Mouse (Mus musculus): ENCODE data around the gene Oscp1. TPM values are rescaled to one million over a fixed set of nuclear protein-coding genes. Genes with fewer than 3 reads are reported as not detected.
A peak's percentile ranks its signal among the peaks of the same experiment; 100 is the strongest.

The Oscp1 gene
- polyA plus RNA-seq, 1 experiment from 2014 or later = 17.7 TPM

- Histone ChIP-seq H3K27ac (ENCODE audit: low read depth, low read length) (no peak overlapping the region), H3K9me3 (ENCODE audit: control insufficient read depth, low read length) (peaks cover 4% of the 10 kb centered on the region), H3K9ac (ENCODE audit: low read depth, low read length) (no peak overlapping the region), H3K4me1 (ENCODE audit: control insufficient read depth, insufficient read depth, low read length) (no peaks in the 10 kb centered on the region), H3K4me2 (replicated peaks; ENCODE audit: low read depth, low read length) (no peak overlapping the region), H3K27me3 (ENCODE audit: control insufficient read depth, insufficient read depth, low read length) (no peaks in the 10 kb centered on the region), H3K36me3 (ENCODE audit: control insufficient read depth, insufficient read depth, low read length) (peaks cover 40% of the 10 kb centered on the region), H3K4me3 (ENCODE audit: low read length) (no peak overlapping the region)
- ATAC-seq (ENCODE audit: low FRiP score, low TSS enrichment) = no peak
- 88% methylated on average over 10 of the region's 10 CpGs for WGBS
These were observed 65.1 kb downstream of the Oscp1 start for GRCm38 (mm10) chr4:126123309-126124040.

DNA sequence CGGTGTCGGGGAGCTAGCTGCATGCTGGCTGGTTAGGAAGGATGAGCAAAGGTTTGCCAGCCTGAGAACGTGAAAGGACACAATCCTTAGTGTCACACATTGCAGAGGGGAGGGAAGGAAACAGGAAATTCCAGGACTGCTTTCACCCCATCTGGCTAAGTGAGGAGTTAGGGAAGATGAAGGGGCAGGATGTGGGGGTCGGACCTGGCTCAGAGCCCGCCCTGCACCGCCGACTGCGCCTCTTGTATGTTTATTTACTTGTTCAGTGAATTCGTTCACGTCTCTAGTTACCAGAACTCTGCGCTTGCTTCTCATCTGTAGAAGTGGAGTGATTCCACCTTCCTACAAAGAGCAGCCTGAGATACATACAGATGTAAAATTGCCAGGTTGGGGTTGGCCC, 72.1 kb downstream of the Oscp1 start:
- Histone ChIP-seq H3K27ac (ENCODE audit: low read depth, low read length) (peak overlapping the region; percentile 82), H3K4me3 (ENCODE audit: low read length) (no peak overlapping the region), H3K4me1 (ENCODE audit: control insufficient read depth, insufficient read depth, low read length) (peaks cover 31% of the 10 kb centered on the region), H3K9me3 (ENCODE audit: control insufficient read depth, low read length) (no peaks in the 10 kb centered on the region), H3K4me2 (replicated peaks; ENCODE audit: low read depth, low read length) (no peak overlapping the region), H3K36me3 (ENCODE audit: control insufficient read depth, insufficient read depth, low read length) (peaks cover 42% of the 10 kb centered on the region), H3K9ac (ENCODE audit: low read depth, low read length) (no peak overlapping the region), H3K27me3 (ENCODE audit: control insufficient read depth, insufficient read depth, low read length) (no peaks in the 10 kb centered on the region)
- ATAC-seq (ENCODE audit: low FRiP score, low TSS enrichment) = peak; percentile 75
- WGBS = 12% methylated on average over 11 of the region's 11 CpGs

DNA sequence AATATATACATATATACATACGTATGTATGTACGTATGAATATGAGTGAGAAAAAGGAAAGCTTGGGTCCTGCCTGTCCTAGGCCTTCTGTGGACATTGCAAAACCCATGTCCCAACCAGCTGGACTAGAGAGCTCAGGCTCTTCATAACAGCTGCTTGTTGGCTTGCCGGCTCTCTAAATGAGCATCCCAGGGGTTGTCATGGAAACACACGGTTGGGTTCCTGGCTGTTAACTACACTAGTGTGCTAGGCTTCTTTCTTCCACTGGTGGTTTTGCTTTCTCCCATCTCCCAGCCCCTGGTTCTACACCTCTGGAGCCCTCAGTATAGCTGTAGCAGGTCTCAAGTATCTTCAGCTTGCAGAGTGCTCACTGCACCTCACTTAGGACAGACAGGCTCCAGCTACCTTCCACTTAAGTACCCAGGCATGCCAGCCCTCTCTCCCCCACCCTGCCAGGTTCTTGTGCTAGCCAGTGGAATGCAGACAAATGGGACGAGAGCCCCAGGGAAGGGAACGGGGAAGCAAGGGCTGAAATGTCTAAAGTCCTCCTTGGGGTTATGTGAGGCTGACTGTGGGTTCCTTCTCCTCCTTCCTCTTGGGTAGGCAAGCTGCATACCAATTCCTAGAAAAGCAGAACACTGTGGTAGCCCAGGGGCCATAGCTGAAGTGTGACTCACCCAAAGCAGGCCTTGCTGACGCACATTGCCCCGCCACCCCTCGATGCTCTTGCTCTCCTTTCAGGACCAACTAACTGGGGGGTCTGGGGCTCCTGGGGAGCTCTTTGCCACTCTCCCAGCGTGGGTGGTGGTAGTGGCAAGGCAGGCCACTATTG, 73.1 kb downstream of the Oscp1 start:
- peaks cover 31% of the 10 kb centered on the region for H3K4me1 ChIP-seq (ENCODE audit: control insufficient read depth, insufficient read depth, low read length)
- H3K9ac ChIP-seq (ENCODE audit: low read depth, low read length) = no peak overlapping the region
- peak; percentile 18; the same call in 1 of the 2 replicates for ATAC-seq (ENCODE audit: low FRiP score, low TSS enrichment)
- no peak overlapping the region for H3K4me3 ChIP-seq (ENCODE audit: low read length)
- H3K9me3 ChIP-seq (ENCODE audit: control insufficient read depth, low read length) = no peaks in the 10 kb centered on the region
- H3K27ac ChIP-seq (ENCODE audit: low read depth, low read length) = peak overlapping the region; percentile 82; the same call in 1 of the 2 replicates
- no peak overlapping the region for H3K4me2 ChIP-seq (replicated peaks; ENCODE audit: low read depth, low read length)
- peaks cover 39% of the 10 kb centered on the region for H3K36me3 ChIP-seq (ENCODE audit: control insufficient read depth, insufficient read depth, low read length)
- WGBS = 61% methylated on average over 10 of the region's 10 CpGs
- no peaks in the 10 kb centered on the region for H3K27me3 ChIP-seq (ENCODE audit: control insufficient read depth, insufficient read depth, low read length)

DNA sequence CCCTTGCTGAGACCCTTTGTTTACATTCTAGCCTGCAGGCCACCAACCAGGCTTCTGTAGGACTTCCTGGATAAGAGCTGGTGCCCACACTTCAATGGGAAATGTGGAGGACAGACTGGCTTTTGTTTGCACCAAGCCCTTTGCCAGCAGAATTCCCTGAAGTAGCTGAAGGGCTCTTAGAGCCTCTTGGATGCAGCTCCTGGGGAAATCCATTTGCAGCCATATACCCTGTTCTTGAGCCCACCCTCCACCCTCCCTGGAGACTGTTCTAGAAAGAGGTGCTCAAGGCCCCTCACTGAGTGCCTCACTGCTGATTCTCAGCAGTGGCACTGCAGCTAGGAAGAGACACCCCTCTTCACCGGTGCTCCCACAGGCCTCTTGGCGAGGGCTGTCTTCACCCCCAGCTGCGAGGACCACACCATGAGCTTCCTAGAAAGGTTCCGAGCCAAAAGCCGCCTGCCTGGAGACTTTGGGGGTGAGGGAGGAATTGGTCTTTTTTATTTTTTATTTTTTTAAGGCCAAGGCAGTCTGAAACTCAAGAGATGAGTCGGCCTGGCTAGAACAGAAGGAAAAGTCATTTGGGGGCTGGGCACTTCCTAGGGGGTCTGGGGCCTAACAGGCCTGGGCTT, 74.4 kb downstream of the Oscp1 start:
- peaks cover 31% of the 10 kb centered on the region for H3K4me1 ChIP-seq (ENCODE audit: control insufficient read depth, insufficient read depth, low read length)
- no peak overlapping the region for H3K9ac ChIP-seq (ENCODE audit: low read depth, low read length)
- H3K27me3 ChIP-seq (ENCODE audit: control insufficient read depth, insufficient read depth, low read length) = no peaks in the 10 kb centered on the region
- H3K36me3 ChIP-seq (ENCODE audit: control insufficient read depth, insufficient read depth, low read length) = peaks cover 43% of the 10 kb centered on the region
- no peaks in the 10 kb centered on the region for H3K9me3 ChIP-seq (ENCODE audit: control insufficient read depth, low read length)
- no peak overlapping the region for H3K4me3 ChIP-seq (ENCODE audit: low read length)
- ATAC-seq (ENCODE audit: low FRiP score, low TSS enrichment) = no peak
- 74% methylated on average over 6 of the region's 6 CpGs for WGBS
- peak overlapping the region; percentile 10; the same call in 1 of the 2 replicates for H3K27ac ChIP-seq (ENCODE audit: low read depth, low read length)
- no peak overlapping the region for H3K4me2 ChIP-seq (replicated peaks; ENCODE audit: low read depth, low read length)

DNA sequence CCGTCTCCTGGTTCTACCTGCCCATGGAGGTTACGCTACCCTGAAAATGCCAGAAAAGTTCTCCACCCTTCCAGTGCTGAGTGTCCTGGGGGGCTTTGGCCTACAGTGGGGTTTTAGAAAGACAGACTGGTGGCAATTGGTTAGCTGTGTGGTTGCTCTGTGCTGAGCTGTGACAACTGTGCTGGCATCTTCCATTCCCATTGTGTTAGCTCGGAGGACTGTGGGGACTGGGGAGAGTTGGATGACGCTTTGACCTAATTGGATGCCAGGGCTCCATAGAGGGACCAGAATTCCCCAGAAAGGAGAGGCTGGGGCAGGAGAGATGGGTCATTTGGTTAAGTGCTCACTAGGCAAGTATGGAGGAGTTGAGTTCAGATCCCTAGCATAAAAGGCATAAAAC, 75.9 kb downstream of the Oscp1 start:
- 90% methylated on average over 4 of the region's 4 CpGs for WGBS
- H3K27ac ChIP-seq (ENCODE audit: low read depth, low read length) = no peak overlapping the region
- ATAC-seq (ENCODE audit: low FRiP score, low TSS enrichment) = no peak
- H3K4me1 ChIP-seq (ENCODE audit: control insufficient read depth, insufficient read depth, low read length) = peaks cover 31% of the 10 kb centered on the region
- H3K4me3 ChIP-seq (ENCODE audit: low read length) = no peak overlapping the region
- H3K9me3 ChIP-seq (ENCODE audit: control insufficient read depth, low read length) = no peaks in the 10 kb centered on the region
- H3K27me3 ChIP-seq (ENCODE audit: control insufficient read depth, insufficient read depth, low read length) = no peaks in the 10 kb centered on the region
- H3K9ac ChIP-seq (ENCODE audit: low read depth, low read length) = no peak overlapping the region
- peaks cover 48% of the 10 kb centered on the region for H3K36me3 ChIP-seq (ENCODE audit: control insufficient read depth, insufficient read depth, low read length)
- no peak overlapping the region for H3K4me2 ChIP-seq (replicated peaks; ENCODE audit: low read depth, low read length)

DNA sequence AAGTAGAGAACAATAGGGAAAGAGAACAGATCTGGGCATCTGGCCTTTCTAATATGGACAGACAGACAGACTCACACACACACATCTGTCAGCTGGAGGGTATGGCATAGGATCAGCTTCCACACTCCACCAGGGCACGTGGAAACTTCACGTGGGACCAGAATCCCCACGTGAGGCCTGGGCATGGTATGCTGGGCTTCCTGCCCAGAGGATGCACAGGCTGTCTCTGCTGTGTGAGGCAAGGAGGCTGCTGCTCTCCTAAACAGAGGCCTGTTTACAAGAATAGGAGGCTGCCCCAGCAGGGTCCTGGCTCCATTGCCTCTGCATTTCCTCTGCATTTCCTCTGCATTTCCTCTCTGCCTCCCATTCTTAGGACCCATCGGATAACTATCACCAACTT, 76.3 kb downstream of the Oscp1 start:
- no peak overlapping the region for H3K4me3 ChIP-seq (ENCODE audit: low read length)
- no peak overlapping the region for H3K27ac ChIP-seq (ENCODE audit: low read depth, low read length)
- WGBS = 75% methylated on average over 4 of the region's 4 CpGs
- no peak overlapping the region for H3K4me2 ChIP-seq (replicated peaks; ENCODE audit: low read depth, low read length)
- no peak for ATAC-seq (ENCODE audit: low FRiP score, low TSS enrichment)
- H3K4me1 ChIP-seq (ENCODE audit: control insufficient read depth, insufficient read depth, low read length) = peaks cover 27% of the 10 kb centered on the region
- peaks cover 48% of the 10 kb centered on the region for H3K36me3 ChIP-seq (ENCODE audit: control insufficient read depth, insufficient read depth, low read length)
- H3K9me3 ChIP-seq (ENCODE audit: control insufficient read depth, low read length) = no peaks in the 10 kb centered on the region
- H3K27me3 ChIP-seq (ENCODE audit: control insufficient read depth, insufficient read depth, low read length) = no peaks in the 10 kb centered on the region
- H3K9ac ChIP-seq (ENCODE audit: low read depth, low read length) = no peak overlapping the region

- H3K27me3 ChIP-seq (ENCODE audit: control insufficient read depth, insufficient read depth, low read length) = no peaks in the 10 kb centered on the region
- no peak overlapping the region for H3K9ac ChIP-seq (ENCODE audit: low read depth, low read length)
- H3K4me2 ChIP-seq (replicated peaks; ENCODE audit: low read depth, low read length) = no peak overlapping the region
- WGBS = 81% methylated on average over 4 of the region's 4 CpGs
- H3K36me3 ChIP-seq (ENCODE audit: control insufficient read depth, insufficient read depth, low read length) = peaks cover 53% of the 10 kb centered on the region
- H3K4me1 ChIP-seq (ENCODE audit: control insufficient read depth, insufficient read depth, low read length) = no peaks in the 10 kb centered on the region; the same call in 1 of the 2 replicates
- ATAC-seq (ENCODE audit: low FRiP score, low TSS enrichment) = no peak
- no peak overlapping the region for H3K4me3 ChIP-seq (ENCODE audit: low read length)
- no peaks in the 10 kb centered on the region for H3K9me3 ChIP-seq (ENCODE audit: control insufficient read depth, low read length)
- no peak overlapping the region for H3K27ac ChIP-seq (ENCODE audit: low read depth, low read length)
These were observed 79.4 kb downstream of the Oscp1 start for GRCm38 (mm10) chr4:126137773-126138172.

DNA sequence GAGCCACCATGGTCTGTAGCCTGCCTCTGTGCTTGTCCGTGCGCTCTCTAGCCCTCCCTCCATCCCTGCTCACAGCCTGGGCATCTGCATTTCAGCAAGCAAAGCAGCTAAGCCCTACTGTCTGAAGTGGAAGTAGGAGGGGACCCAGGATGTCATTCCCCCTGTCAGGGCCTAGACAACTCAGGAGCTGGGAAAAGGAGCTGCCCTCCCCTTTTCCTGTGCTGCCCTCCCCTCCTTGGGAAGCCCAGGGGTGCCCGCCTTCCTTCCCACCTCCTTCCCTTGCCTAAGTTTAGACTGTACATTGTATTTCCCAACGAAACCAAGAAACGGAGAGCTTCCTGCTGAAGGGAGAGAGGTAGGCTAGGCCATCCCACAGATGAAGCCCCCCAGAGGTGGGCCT, 82.7 kb downstream of the Oscp1 start:
- Histone ChIP-seq H3K9ac (ENCODE audit: low read depth, low read length) (no peak overlapping the region), H3K9me3 (ENCODE audit: control insufficient read depth, low read length) (no peaks in the 10 kb centered on the region), H3K4me1 (ENCODE audit: control insufficient read depth, insufficient read depth, low read length) (peaks cover 12% of the 10 kb centered on the region), H3K27ac (ENCODE audit: low read depth, low read length) (peak overlapping the region; percentile 48; the same call in 1 of the 2 replicates), H3K27me3 (ENCODE audit: control insufficient read depth, insufficient read depth, low read length) (no peaks in the 10 kb centered on the region), H3K4me3 (ENCODE audit: low read length) (no peak overlapping the region), H3K4me2 (replicated peaks; ENCODE audit: low read depth, low read length) (no peak overlapping the region), H3K36me3 (ENCODE audit: control insufficient read depth, insufficient read depth, low read length) (peaks cover 41% of the 10 kb centered on the region)
- 68% methylated on average over 5 of the region's 5 CpGs for WGBS
- ATAC-seq (ENCODE audit: low FRiP score, low TSS enrichment) = 0 out of 2 replicates have a peak, but pooled peaks have one; percentile 6
